Mouse (Mus musculus): Measurements from ENCODE around the gene Ptbp1.
"Not testable (repeated sequence)": the region's sequence is repeated elsewhere in the genome, so short reads cannot be mapped to it uniquely, and the experiment has no call there.

The Ptbp1 gene

DNA sequence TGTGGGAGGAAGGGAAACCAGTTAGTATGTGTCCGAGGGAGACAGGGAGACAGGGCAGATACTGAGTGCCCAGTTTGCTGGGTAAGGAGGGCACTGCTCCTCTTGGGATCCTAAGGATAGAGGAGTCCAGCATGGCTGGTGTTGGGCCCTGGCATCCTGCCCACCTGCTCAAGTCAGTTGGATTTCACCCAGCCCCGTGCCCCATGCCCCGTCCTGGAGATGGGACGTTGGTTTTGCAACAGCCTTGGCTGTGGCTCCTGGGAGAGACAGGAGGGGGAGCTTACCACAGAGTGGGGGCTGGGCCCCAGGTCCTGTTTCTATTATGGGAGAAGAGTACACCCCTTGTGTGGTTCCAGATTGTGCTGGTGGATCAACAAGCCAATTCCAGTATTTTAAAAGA is 30.2 kb downstream of the Ptbp1 start:
- no peak for DNase-seq (ENCODE audit: low spot score)

DNA sequence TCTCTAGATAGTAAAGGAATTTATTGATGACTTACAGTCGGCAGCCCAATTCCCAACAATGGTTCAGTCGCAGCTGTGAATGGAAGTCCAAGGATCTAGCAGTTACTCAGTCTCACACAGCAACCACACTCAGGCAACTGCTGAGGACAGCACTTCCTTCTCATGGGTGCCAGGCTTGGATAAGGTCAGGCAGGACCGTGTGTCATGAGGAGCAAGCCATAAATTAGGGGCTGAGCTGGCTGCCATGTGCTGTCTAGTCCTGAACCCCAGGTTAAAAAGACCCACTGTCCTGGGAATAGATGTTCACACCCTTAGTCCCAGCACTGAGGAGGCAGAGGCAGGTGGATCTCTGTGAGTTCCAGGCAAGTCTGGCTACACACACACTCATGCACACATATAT is 30.7 kb downstream of the Ptbp1 start:
- not testable (repeated sequence) for DNase-seq (ENCODE audit: low spot score)

DNA sequence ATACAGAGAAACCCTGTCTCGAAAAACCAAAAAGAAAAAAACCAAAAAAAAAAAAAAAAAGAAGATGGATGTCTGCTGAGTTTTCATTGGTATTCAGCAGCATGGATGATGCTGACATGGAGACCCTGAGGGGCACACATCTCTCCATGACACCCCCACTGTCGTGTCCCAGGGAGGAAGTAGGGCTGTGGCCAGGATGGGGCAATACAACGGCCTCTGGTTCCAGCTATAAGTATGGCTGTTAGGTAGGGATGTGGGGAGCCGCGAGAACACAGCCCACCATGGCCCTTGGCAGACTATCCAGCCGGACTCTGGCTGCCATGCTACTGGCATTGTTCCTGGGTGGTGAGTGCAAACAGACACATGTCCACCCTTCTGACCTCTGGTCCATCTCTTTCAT is 31.8 kb downstream of the Ptbp1 start, which contains the start of gene Elane:
TSS of gene Elane (plus strand) at position 194 of the 400 bp plus-strand sequence.
- no peak for DNase-seq (ENCODE audit: low spot score)

DNA sequence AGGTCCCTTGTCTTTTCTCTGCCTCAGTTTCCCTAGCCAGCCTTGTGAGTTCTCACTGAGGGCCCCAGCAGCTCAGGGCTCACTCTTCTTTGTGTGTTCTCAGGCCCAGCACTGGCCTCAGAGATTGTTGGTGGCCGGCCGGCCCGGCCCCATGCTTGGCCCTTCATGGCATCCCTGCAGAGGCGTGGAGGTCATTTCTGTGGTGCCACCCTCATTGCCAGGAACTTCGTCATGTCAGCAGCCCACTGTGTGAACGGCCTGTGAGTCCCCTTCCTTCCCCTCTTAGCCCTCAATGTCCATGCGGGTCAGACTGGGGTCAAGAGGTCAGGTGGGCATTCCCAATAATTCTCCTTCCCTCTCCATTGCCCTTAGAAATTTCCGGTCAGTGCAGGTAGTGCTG is 32.4 kb downstream of the Ptbp1 start:
- no peak for DNase-seq (ENCODE audit: low spot score)

DNA sequence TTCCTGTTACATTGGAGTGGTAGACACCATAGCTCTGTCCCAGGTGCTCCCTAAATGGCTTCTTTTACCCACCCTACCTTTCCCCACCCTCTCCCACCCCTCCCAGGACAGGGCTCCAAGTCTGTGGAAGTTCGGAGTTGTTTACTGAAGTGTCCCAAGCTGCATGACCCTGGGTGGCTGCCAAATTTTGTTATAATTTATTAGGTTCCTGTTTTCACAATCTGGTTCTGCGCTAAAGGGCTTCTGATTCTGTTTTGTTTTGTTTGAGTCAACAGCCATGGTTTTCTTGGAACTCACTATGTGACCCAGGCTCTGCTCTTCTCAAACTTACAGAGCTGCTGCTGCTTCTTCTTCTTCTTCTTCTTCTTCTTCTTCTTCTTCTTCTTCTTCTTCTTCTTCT is 35.2 kb downstream of the Ptbp1 start:
- DNase-seq (ENCODE audit: low spot score): no peak

DNA sequence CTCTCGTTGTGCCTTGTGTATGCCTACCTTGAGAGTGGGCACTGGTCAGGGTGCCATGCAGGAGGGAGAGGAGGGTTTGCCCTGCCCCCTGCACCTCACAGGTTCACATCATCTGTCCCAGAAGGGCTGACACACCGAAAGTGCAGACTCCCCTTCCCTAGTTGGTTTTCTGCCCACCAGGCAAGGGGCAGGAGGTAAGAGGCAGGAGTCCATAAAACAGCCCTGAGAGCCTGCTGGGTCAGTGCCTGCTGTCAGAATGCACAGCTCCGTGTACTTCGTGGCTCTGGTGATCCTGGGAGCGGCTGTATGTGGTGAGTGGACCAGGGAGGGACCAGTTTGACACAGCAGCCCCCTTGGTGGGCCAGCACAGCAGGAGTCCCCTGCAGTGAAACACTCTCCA is 36.4 kb downstream of the Ptbp1 start, which contains the start of gene Cfd:
TSS of gene Cfd (plus strand) at position 184 of the 400 bp plus-strand sequence.
- no peak for DNase-seq (ENCODE audit: low spot score)

DNA sequence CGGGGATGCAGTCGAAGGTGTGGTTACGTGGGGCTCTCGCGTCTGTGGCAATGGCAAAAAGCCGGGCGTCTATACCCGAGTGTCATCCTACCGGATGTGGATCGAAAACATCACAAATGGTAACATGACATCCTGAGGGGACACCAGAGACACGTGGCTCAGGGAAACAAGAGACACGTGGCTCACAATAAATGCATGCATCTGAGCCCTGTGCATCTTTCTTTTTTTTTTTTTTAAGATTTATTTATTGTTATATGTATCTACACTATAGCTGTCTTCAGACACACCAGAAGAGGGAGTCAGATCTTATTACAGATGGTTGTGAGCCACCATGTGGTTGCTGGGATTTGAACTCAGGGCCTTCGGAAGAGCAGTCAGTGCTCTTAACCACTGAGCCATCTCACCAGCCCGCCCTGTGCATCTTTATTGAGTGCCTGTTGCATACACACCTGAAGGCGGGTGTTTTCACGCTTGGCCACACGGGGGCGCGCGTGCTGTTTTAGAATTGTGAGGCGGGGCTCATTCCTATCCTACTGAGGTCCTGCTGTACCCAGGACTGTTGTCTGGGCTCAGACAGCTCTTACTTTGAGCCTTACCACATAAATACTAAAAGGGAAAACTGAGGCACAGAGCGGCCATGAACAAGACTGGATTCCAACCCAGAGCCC is 38.4 kb downstream of the Ptbp1 start:
- peak; percentile 83 for DNase-seq (ENCODE audit: low spot score)

DNA sequence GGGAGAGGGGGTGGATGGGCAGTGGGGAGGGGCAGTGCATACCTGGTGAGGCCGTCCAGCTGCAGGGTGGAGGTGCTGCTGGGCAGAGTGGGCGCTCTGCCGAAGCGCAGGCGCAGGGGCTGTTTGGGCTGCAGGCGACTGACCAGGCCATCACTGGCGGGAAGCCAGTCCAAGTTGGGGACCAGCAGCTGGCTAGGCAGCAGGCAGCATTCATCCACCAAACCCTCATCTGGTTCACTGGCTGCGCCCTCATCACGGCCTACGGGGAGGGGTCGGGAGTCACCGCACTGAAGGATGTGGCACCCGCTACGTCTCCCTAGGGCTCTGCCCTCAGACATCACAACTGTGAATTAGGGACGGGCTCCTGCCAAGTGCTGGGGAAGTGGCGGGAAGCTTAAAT is 42.1 kb downstream of the Ptbp1 start:
- no peak for DNase-seq (ENCODE audit: low spot score)

DNA sequence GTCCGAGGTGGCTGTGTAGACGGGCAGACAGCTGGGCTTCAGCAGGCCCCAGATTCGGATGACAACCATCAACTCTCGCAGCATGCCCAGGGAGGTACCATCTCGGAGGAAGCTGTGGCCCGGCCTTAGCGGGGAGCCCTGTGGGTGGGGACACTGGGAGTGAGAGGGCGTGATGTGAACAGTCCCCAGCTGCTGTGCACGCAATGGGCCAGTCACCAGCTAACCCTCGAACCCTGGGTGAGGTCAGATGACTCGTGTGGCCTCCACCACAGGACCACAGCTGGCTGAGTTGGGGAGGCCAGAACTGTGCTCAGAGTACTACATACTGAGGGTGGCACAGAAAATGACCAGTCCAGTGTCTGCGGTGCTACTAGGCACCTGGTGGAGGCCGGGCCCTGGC is 42.6 kb downstream of the Ptbp1 start:
- DNase-seq (ENCODE audit: low spot score): no peak

DNA sequence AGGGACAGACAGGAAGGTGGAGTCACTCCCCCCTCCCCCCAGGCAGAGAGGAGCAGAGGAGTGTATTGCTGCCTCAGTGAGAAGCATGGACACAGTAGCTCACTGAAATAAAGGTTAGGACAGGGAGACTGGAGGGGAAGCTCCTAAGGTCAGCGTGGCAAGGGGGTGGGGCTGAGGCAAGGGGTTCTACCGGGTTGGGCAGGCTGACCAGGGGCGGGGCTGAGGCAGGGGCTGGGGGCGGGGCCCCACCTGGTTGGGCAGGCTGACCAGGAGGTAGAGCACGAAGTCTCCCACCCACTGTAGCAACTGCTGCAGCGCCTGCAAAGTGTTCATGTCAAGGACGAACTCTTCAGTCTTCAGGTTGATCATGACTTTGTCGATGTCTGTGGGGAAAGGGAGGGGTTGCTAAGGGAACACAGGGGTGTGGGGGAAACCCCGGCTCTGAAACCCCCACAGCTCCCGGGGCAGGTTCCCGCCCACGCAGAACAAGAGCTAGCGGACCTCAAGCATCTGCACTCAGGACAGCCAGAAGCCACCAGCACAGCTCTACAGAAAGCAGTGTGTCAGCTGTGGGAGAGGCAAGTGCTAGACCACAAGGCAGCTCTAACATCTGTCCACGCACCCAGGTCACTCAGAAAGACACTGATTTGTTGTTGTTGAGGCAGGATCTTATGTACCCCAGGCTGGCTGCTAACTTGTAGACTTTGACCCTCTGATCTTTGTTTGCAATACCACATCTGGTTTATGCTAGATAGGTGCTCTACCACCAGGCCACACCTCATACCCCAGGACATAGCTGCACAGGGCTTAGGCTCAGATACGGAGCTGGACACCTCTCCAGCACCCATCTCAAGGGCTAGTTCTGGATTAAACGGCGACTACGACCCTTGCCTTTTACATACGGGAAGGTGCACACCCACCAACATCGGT is 43.4 kb downstream of the Ptbp1 start:
- DNase-seq (ENCODE audit: low spot score): peak; percentile 49

DNA sequence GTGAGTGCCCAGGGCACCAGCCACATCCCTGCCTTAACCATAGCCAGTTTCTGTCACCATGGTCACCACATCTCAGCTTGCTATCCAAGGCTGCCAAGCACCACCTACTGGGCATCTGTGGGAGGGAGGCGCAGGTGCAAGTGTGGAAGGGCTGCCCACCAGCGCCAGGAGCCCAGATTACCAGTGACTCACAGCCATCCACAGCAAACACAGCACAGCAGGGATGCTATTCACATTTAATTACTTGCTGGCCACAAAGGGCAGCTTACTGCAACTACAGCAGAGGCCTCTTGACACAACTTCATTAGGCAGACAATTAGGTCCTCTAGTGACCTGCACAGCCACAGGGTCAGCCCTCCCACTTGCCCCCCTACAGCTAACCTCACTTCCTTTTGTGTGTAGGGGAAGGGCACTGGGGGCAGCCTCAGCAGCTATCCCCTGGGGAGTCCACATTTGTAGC is 46.8 kb downstream of the Ptbp1 start:
- DNase-seq (ENCODE audit: low spot score): no peak

DNA sequence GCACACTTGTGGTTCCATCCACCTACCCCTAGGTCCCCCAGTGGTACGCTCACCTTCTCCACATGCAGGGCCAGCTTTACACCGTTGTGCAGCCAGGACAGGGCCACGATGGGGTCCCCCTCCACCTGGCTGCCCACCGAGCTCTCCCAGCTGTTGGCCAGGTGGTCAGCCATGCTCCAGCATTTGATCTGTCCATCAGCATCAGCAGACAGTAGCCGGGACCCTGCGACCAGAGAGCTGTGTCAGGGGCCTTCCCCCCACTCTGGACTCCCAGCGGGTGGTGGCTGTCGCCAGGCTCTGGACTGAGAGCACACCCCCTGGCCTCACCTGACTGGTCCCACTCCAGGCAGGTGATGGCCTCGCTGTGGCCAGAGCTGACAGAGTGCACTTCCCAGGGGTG is 52.5 kb downstream of the Ptbp1 start:
- DNase-seq (ENCODE audit: low spot score): no peak

DNA sequence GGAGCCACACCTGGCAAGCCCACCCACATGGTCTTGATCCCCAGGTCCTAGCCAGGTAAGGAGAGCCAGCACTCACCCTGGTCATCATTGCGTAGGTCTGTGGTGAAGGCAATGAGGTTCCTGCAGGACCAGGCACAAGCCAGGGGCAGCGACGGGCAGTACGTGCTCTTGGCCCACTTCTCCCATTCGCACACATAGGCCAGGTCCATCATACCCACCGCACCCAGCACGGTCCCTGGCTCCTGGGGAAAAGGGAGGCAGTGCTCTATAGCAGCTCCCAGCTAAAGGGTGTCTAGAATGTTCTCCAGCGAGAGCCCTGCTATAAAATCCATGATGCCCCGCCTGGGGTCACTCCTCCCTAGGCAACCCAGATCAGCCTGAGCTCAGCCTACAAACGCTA is 53.2 kb downstream of the Ptbp1 start:
- no peak for DNase-seq (ENCODE audit: low spot score)

DNA sequence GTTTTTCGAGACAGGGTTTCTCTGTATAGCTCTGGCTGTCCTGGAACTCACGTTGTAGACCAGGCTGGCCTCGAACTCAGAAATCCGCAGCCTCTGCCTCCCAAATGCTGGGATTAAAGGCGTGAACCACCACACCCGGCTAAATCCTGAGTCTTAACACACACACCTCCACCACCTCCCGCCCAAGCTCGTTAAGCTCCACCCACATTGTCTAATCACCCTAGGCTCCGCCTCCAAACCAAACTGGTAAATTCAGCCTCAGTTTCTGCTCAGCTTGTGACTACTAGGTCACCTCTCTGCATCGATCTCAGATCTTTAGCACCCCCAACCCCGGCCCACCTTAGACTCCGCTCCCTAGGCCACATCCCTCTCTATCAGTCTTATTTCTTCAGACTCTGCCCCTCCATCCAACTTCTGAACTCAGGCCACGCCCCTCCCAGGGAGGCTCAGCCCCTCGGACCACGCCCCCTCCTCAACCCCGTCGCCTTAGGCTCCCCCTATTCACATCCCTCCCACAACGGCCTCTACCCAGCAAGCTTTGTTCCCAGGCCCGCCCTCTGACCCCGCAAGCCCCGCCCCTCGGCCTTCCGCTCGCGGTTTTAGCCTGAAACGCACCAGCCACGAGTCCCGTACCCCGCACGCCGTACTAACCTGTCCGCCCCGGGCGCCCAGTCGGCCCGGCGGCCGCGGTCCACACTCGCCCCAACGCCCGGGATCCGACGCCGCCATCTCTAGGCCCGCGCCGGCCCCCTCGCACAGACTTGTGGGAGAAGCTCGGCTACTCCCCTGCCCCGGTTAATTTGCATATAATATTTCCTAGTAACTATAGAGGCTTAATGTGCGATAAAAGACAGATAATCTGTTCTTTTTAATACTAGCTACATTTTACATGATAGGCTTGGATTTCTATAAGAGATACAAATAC is 54.2 kb downstream of the Ptbp1 start, which contains the start of gene Med16:
TSS of gene Med16 (minus strand) at position 757 of the 925 bp plus-strand sequence.
- DNase-seq (ENCODE audit: low spot score): peak; percentile 97

DNA sequence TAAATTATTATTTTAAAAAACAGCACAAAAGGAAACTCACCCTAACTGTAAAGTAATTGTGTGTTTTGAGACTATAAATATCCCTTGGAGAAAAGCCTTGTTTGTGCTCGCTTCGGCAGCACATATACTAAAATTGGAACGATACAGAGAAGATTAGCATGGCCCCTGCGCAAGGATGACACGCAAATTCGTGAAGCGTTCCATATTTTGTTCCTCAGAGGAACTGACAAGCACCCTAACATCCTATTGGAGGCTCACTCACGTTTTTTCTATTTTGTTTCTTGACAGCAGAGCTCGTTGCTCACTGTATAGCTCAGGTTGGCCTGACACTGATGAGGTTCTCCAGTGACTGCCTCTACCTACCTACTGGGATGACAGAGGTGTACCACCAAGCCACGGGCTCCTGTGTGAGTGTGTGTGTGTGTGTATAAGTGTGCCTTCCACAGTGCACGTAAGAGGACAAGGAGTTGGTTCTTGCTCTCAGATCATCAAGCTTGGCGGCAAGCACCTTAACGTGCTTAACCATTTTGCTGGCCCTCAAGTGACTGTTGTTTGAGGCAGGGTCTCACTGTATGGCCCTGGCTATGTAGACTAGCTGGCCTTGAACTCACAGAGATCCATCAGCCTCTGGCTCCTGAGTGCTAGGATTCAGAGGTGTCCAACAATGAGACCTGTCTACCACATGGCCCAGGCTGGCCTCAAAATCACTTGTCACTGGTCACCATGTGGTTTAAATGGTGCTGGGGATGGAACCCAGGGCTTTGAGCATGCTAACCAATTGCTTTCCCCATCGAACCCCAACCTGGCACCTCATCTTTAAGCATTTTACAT is 55.1 kb downstream of the Ptbp1 start:
- DNase-seq (ENCODE audit: low spot score): peak; percentile 45

DNA sequence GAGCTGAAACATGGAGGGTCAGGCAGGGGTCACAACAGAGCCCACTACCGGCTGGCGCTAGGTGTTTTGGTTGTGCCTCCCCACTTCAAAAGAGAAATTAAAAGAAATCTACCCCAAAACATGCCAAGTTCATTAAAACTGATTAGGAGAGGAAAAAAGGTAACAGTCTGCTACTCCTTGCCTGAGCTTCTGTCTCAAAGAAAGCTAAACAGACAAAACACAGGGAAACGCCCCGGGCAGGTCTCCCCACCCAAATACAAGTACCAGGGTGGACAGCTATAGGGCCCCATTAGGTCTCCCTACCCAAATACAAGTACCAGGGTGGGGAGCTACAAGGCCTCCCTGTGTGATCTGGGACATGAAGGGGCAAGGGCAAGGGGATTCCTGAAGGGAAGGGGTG is 56.3 kb downstream of the Ptbp1 start, which contains the start of gene Gm26602:
TSS of gene Gm26602 (plus strand) at position 301 of the 400 bp plus-strand sequence.
- DNase-seq (ENCODE audit: low spot score): no peak

DNA sequence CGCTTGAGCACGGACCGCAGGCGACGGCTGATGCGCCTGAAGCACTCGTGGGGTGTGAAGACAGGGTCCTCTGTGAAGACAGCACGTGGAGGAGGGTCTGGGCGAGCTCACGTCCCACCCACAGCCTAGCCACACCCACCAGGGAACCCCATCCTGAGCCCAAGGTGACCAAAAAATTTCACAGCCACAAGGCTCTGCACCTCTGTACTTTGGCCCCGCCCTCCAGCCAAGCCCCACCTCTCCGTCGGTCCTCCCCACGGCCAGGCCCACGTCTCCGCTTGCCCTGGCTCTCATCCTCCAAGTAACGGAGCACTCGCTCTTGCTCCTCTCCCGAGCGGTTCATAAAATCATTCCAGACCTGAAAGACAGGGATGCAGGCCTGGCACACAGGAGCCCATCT is 58.2 kb downstream of the Ptbp1 start:
- no peak for DNase-seq (ENCODE audit: low spot score)
